Mouse (Mus musculus) adrenal gland, adult 10 weeks (tissue): Measurements from ENCODE around the gene Olfr167. TPM values are rescaled to one million over a fixed set of nuclear protein-coding genes. Genes with fewer than 3 reads are reported as not detected.

Experiments
- polyA plus RNA-seq: library from polyadenylated mRNA; stranded (reverse); fragments of 350-450 nt; fragmentation: Illumina TruSeq; extraction: RNeasy Lipid Tissue Mini Kit (QIAGEN cat#74804); gene quantifications from one replicate; pipeline ENCODE4 v1.2.3, GENCODE M21; 2014; ENCODE audit warnings: low read depth, low replicate concordance

Olfr167 gene
- not detected for polyA plus RNA-seq

GRCm38 (mm10) chr16:19522166-19522565, at the start of gene Olfr167:
Gene Olfr167 (minus strand): TSS chr16:19522266.

GRCm38 (mm10) chr16:19571709-19572108, 49.6 kb upstream of the Olfr167 start, which contains the start of gene Olfr169:
Gene Olfr169 (minus strand): TSS chr16:19571809.

GRCm38 (mm10) chr16:19535455-19535854, 13.4 kb upstream of the Olfr167 start, which contains the start of gene Olfr168:
Gene Olfr168 (minus strand): TSS chr16:19535555.

GRCm38 (mm10) chr16:19483394-19483793, 38.7 kb downstream of the Olfr167 start, which contains the start of gene Olfr166:
Gene Olfr166 (plus strand): TSS chr16:19483694.

Other genes with a start within 250 kb of the Olfr167 start
- not detected for gene Olfr164, start 208.2 kb downstream of the Olfr167 start, polyA plus RNA-seq
- not detected for gene Olfr165, start 99.1 kb downstream of the Olfr167 start, polyA plus RNA-seq
- not detected for gene Olfr166, start 38.6 kb downstream of the Olfr167 start, polyA plus RNA-seq
- gene Olfr168, start 13.3 kb upstream of the Olfr167 start, polyA plus RNA-seq: not detected
- not detected for gene Olfr169, start 49.5 kb upstream of the Olfr167 start, polyA plus RNA-seq
- gene Olfr170, start 89.6 kb upstream of the Olfr167 start, polyA plus RNA-seq: not detected
- not detected for gene Olfr171, start 107.7 kb upstream of the Olfr167 start, polyA plus RNA-seq
- gene Lamp3, start 184.1 kb upstream of the Olfr167 start, polyA plus RNA-seq: not detected
- 0.64 TPM for gene B3gnt5, start 237.9 kb upstream of the Olfr167 start, polyA plus RNA-seq